Mouse (Mus musculus): ENCODE data around the gene Zfp981. TPM values are rescaled to one million over a fixed set of nuclear protein-coding genes. Genes with fewer than 3 reads are reported as not detected.
"Not testable (repeated sequence)": the region's sequence is repeated elsewhere in the genome, so short reads cannot be mapped to it uniquely, and the experiment has no call there.

Gene Zfp981
- polyA plus RNA-seq, 1 experiment from 2014 or later: 0.26 TPM

GRCm38 (mm10) chr4:146497695-146498275, 4.0 kb upstream of the Zfp981 start:
- not testable (repeated sequence) for H3K79me2 ChIP-seq (ENCODE audit: inconsistent target); H3K4me3 ChIP-seq (ENCODE audit: inconsistent target); H3K36me3 ChIP-seq (ENCODE audit: inconsistent target); H3K27ac ChIP-seq
- 80% methylated on average over 9 of the region's 9 CpGs for WGBS (ENCODE audit: missing documents)

GRCm38 (mm10) chr4:146509029-146509428, 7.2 kb downstream of the Zfp981 start:
- H3K27ac ChIP-seq; H3K4me3 ChIP-seq (ENCODE audit: inconsistent target); H3K79me2 ChIP-seq (ENCODE audit: inconsistent target); H3K36me3 ChIP-seq (ENCODE audit: inconsistent target): not testable (repeated sequence)
- 91% methylated on average over 9 of the region's 24 CpGs for WGBS (ENCODE audit: missing documents)

GRCm38 (mm10) chr4:146511871-146512270, 10.0 kb downstream of the Zfp981 start:
- not testable (repeated sequence) for H3K36me3 ChIP-seq (ENCODE audit: inconsistent target); H3K27ac ChIP-seq; H3K4me3 ChIP-seq (ENCODE audit: inconsistent target); H3K79me2 ChIP-seq (ENCODE audit: inconsistent target)

DNA sequence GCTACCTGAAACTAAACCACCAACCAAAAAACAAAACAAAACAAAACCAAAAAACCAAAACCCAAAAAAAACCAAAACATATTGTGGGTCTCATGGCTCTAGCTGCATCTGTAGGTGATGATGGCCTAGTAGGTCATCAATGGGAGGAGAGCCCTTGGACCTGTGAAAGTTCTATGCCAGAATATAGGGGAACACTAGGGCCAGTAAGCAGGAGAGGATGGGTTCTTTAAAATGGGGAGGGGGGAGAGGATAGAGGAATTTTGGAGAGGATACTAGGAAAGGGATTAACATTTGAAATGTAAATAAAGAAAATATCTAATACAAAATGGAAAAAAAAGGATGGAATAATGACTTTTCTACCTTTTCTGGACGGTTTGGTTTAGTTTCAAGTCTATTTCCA, 14.6 kb downstream of the Zfp981 start:
- no peaks in the 10 kb centered on the region for H3K36me3 ChIP-seq (ENCODE audit: inconsistent target)
- no peak overlapping the region for H3K4me3 ChIP-seq (ENCODE audit: inconsistent target)
- H3K79me2 ChIP-seq (ENCODE audit: inconsistent target): no peaks in the 10 kb centered on the region
- H3K27ac ChIP-seq: no peak overlapping the region
- WGBS (ENCODE audit: missing documents): 48% methylated on average over 1 of the region's 1 CpGs

DNA sequence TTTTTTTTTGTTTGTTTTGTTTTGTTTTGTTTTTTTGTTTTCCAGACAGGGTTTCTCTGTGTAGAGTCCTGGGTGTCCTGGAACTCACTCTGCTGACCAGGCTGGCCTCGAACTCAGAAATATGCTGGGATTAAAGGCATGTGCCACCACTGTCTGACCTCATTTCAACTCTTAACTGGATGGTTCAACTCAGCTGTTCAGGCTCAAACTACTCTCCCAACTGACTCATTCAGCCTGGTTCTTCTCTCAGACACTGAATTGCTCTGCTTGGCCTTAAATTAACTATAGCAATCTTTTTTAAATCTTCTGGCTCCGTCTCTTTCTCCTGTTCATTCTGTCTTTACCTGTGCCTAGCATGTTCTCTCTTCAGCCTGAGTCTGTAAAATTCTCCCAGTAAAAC, 15.3 kb downstream of the Zfp981 start:
- not testable (repeated sequence) for H3K27ac ChIP-seq; H3K36me3 ChIP-seq (ENCODE audit: inconsistent target); H3K79me2 ChIP-seq (ENCODE audit: inconsistent target); H3K4me3 ChIP-seq (ENCODE audit: inconsistent target)
- WGBS (ENCODE audit: missing documents): 61% methylated on average over 2 of the region's 2 CpGs

DNA sequence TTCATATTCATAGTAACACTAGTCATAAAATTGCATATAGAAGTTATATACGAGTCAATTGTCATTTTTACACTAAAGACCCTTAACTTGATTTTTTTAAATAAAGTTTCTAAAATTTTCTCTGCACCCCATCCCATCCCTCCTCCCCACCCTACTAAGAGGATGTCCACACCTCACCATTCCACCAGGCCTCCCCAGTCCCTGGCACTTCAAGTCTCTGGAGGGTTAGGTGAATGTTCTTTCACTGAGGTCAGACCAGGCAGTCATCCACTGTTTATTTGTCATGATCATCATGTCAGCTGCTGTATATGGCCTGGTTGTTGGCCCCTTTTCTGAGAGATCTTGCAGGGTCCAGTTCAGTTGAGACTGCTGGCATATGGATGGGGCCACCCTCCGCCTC, 18.9 kb downstream of the Zfp981 start:
- Histone ChIP-seq H3K27ac (no peak overlapping the region), H3K79me2 (ENCODE audit: inconsistent target) (no peaks in the 10 kb centered on the region), H3K36me3 (ENCODE audit: inconsistent target) (no peaks in the 10 kb centered on the region), H3K4me3 (ENCODE audit: inconsistent target) (no peak overlapping the region)
- 82% methylated on average over 2 of the region's 2 CpGs for WGBS (ENCODE audit: missing documents)

- no peak overlapping the region for H3K27ac ChIP-seq
- 0 out of 2 replicates have a peak, but pooled peaks cover 4% of the 10 kb centered on the region for H3K36me3 ChIP-seq (ENCODE audit: inconsistent target)
- 88% methylated on average over 4 of the region's 4 CpGs for WGBS (ENCODE audit: missing documents)
- H3K79me2 ChIP-seq (ENCODE audit: inconsistent target): no peaks in the 10 kb centered on the region
- H3K4me3 ChIP-seq (ENCODE audit: inconsistent target): no peak overlapping the region
These were observed 32.7 kb downstream of the Zfp981 start for GRCm38 (mm10) chr4:146534574-146534973.

DNA sequence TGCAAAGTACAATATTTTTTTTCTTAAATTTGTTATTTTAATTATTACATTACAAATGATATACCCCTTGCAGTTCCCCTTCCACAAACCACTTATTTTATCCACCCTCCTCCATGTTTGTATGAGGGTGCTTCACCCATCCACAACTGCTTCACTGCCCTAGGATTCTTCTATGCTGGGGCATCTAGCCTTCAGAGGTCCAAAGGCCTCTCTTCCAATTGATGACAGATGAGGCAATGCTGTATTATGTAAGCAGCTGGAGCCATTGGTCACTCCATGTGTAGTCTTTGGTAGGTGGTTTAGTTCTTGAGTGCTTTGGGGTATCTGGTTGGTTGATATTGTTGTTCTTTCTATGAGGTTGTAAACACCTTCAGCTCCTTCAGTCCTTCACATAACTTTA, 34.1 kb downstream of the Zfp981 start:
- Histone ChIP-seq H3K4me3 (ENCODE audit: inconsistent target) (no peak overlapping the region), H3K36me3 (ENCODE audit: inconsistent target) (0 out of 2 replicates have a peak, but pooled peaks cover 4% of the 10 kb centered on the region), H3K79me2 (ENCODE audit: inconsistent target) (no peaks in the 10 kb centered on the region), H3K27ac (no peak overlapping the region)

DNA sequence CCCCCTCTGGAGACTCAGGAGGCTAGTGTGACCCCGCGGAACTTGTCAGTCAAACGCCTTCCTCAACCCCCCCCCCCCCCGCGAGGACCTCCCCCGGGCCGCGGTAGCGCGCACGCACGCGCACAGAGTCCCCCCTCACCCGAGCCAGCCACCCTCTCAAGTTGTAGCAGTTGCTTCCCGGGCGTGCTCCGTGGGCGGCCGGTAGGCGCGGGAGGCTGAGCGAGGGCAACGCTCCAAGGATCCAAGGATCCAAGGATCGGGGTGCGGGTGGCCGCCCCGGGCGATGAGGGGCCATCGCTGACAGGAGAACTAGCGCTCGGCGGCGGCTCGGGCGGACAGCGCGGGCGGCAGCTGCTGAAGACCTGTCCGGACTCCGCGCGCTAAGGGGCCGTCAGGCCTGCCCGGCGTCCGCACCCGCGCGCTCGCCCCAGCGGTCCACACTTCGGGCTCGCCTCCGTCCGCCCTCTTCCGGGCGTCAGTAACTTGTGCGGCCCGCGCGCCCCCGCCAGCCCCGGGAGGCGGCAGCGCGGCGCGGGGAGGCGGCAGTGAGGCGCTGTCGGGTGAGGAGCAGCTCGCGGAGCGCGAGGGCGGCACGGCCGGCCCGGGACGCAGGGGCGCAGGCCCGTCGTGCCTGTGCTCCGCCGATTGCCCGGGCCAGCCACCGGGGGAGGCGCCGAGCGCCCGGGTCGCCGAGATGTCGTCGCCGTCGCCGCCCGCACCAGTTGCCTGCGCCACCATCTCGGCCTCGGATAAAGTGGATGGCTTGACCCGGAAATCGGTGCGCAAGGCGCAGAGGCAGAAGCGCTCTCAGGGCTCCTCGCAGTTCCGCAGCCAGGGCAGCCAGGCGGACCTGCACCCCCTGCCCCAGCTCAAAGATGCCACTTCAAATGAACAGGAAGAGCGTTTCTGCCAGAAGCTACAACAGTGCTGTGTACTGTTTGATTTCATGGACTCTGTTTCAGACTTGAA, 78.4 kb downstream of the Zfp981 start:
- H3K79me2 ChIP-seq (ENCODE audit: inconsistent target); H3K27ac ChIP-seq; H3K36me3 ChIP-seq (ENCODE audit: inconsistent target); H3K4me3 ChIP-seq (ENCODE audit: inconsistent target): not testable (repeated sequence)
- no CpG with 5 or more reads among the region's 111 CpGs for WGBS (ENCODE audit: missing documents)

Other genes with a start within 250 kb of the Zfp981 start
- gene Zfp992, start 53.0 kb upstream of the Zfp981 start, polyA plus RNA-seq (2018): 14.1 to 31.6 TPM (median 14.5 TPM) in 3 replicates
- gene Zfp993, start 108.9 kb downstream of the Zfp981 start, polyA plus RNA-seq (2018): 13.8 to 119 TPM (median 16.0 TPM) in 3 replicates

Data from macrophage (primary cell).